Mouse (Mus musculus) fat pad, adult 2 months (tissue): ENCODE measurements around the gene Atp8b4.
"Not testable (repeated sequence)": the region's sequence is repeated elsewhere in the genome, so short reads cannot be mapped to it uniquely, and the experiment has no call there.

ENCODE experiments used
- DNase-seq: peaks from one replicate; pipeline ENCODE4 v3.0.0-alpha.2; 2011; ENCODE audit warnings: low read depth, low spot score; ENCODE audit errors: extremely low read depth

The Atp8b4 gene

DNA sequence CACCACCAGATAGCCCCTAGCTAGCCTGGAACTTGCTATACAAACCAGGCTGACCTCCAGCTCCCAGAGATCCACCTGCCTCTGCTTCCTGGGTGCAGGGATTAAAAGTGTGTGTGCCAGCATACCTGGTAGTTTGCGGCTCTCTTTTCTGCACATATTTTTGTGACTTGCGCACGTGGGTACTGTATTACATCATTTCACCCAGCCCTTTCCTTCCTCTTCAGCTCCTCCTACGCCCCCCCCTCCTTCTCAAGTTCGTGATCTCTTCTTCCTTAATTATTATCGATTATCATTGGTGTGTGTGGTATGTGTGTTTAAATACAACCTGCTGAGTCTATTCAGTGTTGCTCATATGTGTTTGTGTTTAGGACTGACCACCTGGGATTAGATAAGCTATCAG lies at the start of gene Atp8b4:
TSS of gene Atp8b4 (minus strand) at position 154 of the 400 bp plus-strand sequence.
- no peak for DNase-seq

DNA sequence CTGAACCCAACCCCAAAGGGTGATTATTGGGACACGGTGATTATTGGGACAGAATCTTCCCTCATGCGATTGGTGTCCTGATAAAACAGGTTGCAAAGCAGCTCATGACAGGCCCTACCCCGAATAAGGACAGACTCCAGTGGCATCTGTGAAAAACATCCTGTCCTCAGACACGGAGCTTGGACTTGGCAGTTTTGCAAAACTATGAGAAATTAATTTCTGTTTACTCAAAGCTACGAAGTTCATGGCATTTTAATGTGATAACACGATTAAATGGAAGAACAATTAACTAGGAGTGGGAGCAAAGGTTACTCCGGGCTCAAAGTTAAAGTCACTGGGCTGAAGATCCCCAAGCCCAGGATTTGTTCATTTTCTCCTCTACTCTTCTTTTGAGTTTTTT lies 49.2 kb upstream of the Atp8b4 start:
- no peak for DNase-seq

DNA sequence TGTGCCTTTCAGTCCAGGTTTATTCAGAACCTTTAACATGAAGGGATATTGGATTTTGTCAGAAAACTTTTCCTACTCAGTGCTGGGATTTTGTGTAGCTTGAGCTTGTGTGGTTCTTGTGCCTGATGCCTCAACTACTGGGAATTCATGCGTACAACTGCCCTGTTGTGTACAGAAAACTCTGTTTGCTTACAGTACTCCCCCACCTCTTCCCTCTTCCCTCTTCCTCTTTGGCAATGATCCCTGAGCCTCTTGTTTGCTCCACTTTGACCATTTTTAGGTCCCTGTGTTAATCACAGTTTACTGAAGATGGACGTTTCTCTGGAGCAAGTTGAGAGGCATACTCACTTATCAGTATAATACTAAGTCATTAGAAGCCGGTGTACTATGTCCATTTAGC lies 45.9 kb upstream of the Atp8b4 start:
- DNase-seq: no peak

DNA sequence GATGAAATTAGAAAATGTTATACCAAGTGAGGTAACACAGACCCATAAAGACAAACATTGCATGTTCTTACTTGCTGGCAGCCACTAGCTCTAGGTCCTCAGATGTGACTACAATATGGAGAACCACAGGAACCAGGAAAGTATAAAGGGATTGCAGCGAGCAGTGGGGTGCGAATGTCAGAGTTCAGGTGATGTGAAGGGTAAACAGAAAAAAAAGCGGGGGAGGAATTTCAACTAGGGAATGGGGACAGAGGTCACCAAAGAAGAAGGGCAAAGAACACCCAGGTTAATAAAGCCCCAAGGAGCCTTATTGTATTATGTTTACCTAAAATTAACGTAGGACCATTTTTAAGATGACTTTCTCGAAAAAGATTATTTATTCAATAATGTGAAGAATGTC lies 44.8 kb upstream of the Atp8b4 start:
- no peak for DNase-seq

DNA sequence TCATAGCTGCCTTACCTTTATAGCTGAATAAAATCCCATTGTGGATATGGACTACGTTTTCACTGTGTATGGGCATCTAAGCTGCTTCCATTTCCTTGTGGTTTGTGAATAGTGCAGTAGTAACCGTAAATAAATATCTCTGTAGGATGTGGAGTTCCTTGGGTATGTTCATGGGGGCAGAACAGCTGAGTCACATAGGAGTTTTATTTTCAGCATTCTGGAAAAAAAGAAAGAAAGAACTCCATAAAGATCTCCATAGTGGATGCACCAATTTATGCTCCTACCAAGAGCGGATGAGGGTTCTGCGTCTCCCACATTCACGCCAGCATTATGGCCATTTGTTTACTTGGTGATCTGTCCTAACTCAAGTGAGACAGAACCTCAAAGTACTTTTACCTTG lies 41.7 kb upstream of the Atp8b4 start:
- no peak for DNase-seq

DNA sequence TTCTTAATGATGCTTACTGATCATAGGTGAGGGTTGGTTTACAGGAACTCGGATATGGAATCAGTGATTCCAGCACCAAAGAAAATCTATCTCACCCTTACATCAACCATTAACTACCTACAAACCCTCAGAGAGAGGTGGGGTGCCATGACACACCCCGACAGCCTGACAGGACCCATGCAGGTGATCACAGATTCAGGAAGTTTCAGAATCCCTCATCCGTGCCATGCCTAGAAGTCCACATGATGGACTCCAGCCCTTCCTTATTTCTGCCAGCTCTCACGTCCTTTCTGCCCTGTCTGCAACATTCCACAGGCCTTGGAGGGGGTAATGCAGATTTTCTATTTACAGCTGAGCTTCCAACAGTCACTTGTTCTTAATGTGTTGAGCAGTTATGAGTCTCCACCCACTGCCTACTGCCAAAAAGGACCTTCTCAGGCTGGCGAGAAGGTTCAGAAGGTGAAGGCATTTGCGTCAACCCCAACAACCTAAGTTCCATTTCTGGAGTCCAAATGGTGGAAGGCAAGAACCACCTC lies 40.0 kb upstream of the Atp8b4 start:
- no peak for DNase-seq

DNA sequence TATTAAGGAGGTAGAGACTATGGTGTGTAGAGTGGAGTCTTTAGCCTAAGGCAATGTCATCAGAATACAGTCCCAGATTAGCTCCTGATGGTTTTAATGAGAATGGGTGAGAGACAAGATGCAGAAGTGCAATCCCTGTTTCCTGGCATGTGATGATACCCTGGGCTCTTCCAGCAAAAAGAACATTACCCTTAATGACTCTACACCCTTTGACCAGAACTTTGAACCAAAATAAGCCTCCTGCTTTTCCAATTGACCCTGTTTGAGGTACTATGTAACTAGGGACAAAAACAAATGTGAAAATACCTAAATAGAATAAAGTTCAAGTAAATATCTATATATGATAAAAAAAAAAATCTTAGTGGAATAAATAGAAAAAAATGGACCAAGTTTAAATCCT lies 37.2 kb upstream of the Atp8b4 start:
- no peak for DNase-seq

DNA sequence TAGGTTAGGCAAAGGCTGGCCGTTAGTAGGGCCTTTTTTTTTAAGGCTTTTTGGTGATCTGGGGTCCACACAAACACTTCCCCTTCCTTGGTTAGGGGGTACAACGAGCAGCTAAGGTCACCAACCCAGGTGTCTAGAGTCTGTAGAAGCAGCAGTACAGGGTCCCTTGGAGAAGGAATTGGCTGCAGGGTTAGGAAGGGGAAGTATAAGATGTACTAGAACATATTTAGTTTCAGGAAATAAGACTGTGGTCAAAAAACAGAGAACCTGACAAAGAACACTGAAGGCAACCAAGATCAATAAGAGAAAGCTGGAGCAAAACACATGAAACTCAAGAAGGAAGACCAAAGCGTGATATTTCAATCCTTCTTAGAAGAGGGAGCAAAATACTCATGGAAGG lies 30.1 kb upstream of the Atp8b4 start:
- DNase-seq: no peak

DNA sequence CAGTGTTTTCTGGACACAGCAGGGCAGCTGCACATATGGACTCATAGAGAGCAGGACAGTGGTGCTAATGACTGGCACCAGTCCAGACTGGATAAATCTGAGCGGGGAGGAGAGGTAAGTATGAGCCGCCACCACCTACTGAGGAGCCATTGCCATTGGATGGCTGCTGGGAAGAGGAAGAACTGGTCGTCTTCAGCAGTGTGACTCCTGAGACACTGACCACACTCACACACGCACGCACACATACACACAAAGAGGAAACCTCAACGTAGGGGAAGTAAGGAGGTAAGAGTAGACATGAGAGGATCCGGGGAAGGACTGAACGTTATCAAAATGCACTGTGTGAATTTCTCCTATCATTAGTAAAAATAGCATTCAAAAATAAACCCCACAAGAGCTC lies 27.0 kb upstream of the Atp8b4 start:
- no peak for DNase-seq

DNA sequence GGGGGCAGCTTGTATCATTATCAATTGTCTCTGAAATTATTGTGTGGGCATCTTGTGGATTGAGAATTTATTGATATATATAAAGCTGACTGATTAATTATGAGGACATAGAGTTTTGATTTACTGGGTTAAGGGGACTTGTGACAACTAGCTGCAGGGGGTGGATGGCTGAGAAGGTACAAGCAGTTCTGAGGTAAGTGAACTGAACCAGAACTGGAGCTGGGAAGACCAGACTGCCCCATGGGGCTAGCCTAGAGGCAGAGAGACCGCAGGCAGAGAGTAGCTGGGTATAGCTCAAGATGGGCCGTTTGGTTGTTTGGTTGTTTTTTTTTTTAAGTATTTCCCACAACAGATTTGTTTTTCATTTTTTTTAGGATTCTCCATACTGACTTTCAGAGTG lies 23.8 kb upstream of the Atp8b4 start:
- DNase-seq: no peak

DNA sequence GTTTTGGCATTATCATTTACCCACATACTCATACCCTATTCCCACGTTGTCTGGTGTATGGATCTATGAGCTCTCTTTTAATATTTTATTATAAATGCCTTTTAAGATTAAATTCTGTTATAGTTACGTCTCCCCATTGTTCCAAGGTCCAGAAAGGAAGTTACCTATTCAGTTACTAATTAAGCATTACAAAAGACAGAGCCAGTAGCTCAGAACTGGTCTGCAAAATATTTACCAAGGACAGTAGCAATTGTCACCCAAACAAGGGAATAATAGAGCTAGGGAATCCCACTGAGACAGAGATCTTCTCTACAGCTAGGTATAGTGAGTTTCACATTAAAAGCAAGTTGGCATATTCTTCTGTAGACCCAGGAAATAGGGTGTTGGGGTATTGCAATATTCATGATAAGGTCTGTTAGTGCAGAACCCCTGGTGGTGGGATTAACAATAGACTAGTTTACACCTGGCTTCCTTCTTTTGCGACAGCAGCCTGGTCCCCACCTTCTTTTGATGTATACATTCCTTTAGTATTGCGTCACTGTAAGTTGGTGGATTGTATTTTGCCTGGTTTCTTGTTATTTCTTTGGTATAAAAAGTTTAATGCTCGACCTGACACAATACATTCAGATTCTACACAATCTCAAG lies 22.7 kb upstream of the Atp8b4 start:
- DNase-seq: not testable (repeated sequence)

DNA sequence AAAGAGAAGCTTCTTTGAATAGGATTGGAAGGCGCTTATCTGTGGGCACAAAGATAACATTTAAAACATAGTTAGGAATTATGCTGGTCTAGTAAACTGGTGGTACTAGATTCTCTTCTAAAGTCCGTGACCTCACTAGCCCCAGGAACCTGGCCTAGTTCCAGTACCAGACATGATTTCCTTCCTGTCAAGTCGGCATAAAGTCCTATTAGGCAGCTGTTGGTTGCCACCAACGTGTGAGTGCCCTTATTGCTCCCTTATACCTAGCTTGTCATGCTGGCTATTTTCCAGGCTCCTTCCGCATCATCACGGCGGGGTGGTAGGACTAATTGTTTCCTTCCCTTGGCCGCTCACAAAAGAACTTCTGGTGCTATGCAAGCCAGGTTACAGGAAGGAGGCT lies 21.6 kb upstream of the Atp8b4 start:
- DNase-seq: no peak

DNA sequence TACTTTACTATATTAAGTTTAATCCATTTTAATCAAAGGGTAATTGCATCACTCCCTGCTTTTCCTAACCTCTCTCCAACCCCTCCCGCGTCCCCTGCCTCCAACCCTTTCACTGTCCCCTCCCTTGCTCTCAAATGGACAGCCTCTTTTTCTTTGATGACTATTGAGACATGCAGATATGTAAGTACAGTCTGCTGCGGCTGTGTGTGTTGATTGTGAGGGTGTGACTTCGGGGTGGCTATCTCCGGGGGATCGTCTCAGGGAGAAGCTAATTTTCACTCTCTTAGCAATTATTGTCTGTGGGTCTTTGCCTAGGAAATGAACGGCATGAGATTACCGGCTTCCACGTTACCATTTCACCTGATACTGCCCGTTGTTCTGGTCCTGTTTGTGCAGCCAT lies 21.0 kb upstream of the Atp8b4 start:
- DNase-seq: no peak

DNA sequence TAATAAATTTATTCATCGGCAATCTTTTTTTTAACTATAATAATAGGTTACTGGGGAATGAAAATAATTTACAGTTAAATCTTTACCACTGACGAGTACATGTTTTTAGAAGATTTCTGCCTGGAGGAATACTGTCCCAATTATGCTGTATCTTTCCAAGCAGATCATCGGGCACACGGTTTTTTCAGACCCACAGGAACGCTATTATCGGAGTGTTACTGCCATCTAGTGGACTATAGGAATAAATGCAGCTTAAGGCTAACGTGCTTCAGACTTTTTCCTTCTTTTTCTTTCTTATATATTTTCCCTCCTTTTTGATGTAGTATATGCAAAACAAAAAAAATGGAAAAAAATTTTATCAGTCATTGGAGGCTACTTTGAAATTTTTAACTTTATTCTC lies 20.4 kb upstream of the Atp8b4 start:
- DNase-seq: no peak

DNA sequence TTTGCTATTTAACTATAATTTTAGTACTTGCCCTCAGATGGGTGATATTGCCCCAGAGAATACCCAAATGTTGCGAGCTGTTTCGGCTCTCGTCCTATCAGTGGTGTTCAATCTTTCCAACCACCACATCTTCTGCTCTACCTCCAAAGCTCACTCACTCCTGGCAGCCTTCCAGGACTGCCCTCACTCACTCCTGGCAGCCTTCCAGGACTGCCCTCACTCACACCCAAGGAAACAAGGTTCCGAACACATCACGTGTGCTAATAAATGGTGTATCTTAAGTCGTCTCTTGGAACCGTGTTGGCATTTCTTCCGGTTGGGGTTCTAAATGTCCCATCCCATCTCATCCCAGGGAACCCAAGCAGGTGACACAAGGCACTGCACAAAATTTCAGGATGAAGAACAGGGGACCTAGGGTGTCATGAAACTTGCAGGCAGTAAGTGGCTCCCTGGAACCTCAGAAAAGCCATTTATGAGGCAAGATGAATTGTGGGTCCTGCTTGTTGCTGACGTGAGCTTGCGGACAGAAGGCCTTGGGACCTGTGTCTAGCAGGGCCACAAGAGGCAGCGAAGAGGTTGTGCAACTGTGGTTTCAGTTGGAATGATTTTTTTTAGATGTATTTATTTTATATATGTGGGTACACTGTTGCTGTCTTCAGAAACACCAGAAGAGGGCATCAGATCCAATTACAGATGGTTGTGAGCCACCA lies 19.6 kb upstream of the Atp8b4 start:
- DNase-seq: no peak

DNA sequence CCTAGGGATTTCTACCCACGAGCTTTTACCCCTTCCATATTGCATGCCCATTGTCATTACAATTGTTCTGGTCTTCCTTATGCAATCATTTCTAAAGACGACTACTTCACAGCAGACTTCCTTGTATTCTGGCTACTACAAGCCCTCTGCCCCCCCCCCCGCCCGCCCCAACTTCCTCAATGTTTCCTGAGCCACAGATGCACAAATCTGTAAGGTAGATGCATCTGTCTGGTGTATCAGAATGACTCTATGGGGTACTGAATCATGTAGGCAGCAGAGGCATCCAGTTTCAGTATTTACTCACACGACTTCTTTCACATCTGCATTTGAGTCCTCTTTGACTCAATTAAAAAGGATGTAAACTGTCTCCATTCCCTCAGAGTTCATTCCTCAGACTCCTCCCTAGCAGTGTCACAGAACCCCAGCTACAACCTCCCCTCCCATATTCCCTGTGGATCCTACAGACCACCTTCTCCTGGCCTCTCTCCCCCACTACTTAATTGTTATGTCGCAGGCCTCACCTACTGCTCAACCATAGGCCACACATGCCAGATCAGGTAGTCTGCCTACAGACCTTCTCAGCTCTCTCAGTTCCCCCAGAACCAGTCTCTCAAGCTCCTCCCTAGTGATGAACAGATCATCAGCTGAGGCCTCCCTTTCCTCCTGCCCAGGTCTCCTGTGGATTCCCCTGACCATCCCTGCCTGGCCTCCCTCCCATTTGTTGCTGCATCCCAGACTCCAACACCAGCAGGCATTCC lies 14.8 kb upstream of the Atp8b4 start:
- DNase-seq: no peak

DNA sequence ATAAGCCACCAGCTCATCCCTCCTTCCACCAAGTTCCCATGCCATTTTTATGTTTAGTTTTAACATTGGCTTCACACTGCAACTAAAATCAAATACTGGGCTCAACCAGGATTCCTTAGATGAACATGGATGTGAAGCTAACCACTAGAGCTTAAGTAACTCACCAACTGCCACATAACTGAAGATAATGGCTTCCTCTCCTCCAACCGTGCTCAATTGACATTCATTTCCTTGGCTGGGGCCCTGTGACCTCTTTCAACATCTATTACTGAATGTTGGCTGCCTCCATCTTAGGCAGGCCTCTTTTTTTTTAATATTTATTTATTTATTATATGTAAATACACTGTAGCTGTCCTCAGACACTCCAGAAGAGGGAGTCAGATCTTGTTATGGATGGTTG lies 7.8 kb upstream of the Atp8b4 start:
- no peak for DNase-seq

DNA sequence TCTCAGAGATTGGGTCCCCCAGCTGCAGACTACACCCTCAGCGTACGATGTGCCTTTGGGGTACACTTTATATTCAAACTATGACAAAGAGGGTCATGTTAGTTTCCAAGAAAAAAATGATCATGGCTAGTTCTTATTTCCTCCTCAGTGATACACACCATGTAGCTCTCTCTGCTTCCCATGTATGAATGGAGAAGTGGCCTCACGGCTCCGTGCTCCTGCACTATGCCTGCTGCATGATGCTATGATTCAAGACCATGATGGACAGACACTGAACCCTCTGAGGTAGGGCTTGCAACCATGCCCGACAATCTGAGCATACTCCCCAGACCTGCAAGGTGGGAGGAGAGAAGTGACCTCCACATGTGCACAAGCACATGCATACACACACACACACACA lies 7.0 kb upstream of the Atp8b4 start:
- no peak for DNase-seq

DNA sequence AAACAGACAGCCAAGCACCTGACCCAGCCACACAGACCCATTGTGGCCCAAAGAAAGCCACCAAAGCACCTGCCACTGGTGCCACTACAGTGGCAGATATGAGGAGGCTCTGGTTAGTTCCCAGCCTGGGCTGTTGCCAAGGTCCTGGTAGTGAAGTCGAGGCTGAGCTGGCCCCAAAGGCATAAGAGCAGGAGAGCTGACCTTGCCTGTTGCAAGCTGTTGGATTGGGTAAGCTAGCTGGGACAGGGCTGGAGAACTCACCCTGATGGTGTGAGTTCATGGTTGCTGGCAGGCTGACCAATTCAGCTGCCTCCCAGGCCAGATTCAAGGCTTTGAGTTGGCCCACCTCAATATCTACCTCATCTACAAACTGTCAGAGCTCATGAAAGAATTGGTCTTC lies 4.7 kb upstream of the Atp8b4 start:
- DNase-seq: no peak

DNA sequence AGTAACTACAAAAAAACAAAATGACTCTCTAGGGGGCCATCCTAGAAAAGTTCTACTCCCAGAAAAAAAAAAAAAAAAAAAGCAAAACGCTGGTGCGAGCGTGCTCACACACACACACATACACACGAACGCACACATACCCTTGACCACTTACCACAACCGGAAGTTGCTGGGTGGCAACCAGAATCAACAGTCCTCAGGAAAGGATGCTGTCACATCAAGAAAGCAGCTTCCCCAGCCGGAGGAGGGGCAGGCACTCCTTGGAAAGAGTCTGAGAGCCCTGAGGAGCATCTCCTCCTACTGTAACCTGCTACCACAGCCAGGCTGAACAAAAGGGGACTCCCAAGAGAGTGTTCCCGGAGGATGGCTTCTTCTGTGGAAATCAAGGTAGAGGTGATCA lies 744 bp downstream of the Atp8b4 start:
- no peak for DNase-seq

DNA sequence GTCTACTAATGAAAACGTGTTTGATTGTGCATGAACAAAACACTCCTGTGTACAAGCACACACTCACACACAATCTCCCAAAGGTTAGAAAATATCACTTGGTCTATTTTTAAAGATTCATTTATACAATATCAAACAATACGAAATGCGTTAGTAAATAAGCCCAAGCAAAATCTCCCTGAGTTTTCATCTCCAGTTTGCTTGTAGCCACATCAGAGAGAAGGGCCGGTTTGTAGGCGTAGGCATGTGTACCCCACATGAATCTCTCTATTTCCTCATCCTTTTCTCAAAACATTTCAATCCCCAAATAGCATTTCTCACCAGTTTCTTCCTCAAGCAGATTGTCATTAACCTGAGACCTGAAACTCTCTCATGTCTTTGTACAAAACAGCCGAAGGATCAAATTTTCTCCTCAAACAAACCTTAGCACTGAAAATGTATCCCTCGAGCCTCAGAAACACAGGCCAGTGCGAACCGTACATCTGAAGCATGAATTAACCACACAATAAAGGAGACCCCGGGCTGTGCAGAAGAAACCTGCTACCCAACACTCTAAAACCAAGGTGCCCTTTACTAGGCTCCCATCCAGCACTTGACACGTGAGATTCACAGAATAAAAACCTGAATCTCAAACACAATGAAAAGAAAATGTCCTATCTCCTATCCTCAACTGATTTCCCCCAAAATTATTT lies 1.6 kb downstream of the Atp8b4 start:
- no peak for DNase-seq
